Mouse (Mus musculus) spleen, postnatal 10 days (tissue): Measurements from ENCODE around the gene Zbtb32.

Experiments used
- DNase-seq, 2 experiments: peaks; one replicate each; pipeline ENCODE4 v3.0.0; 2021 to 2022; ENCODE audit warnings: low spot score in 2 of 2

Gene Zbtb32

DNA sequence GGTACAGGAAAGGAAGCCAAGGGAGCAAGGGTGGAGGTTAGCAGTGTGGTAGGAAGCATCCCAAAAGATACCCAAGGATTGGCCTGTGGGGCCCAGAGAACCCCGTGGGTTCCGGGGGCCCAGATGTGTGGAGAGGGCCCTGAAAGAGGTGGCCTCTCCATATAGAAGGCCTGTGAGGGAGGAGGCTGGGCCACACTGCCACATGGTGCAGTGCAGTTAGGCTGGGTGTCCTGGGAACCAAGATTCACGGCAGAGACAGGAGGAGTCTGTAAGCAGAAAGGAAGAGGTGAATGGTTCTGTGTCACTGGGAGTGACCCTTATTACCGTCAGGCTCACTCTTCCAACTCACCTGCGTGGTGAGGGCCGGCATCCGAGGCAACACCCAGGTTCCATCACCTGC, 58.1 kb downstream of the Zbtb32 start:
- no peak for DNase-seq
